Mouse (Mus musculus): ENCODE results near the gene Gm15294. TPM values are rescaled to one million over a fixed set of nuclear protein-coding genes. Genes with fewer than 3 reads are reported as not detected.

Gene Gm15294
- not detected for total RNA-seq (2023)

GRCm38 (mm10) chrX:141875135-141875534, at the start of gene Gm15294:
Gene Gm15294, minus strand, starts transcription at chrX:141875235.

Other genes with a start within 250 kb of the Gm15294 start
- not detected for gene Irs4, start 150.0 kb downstream of the Gm15294 start, total RNA-seq (2023)

Measured in monocyte, adult 59 days (primary cell).